Mouse (Mus musculus): ENCODE data around the gene Tox2. TPM values are rescaled to one million over a fixed set of nuclear protein-coding genes. Genes with fewer than 3 reads are reported as not detected.
A peak's percentile ranks its signal among the peaks of the same experiment; 100 is the strongest.

Tox2 gene
- polyA plus RNA-seq, 1 experiment from 2014 or later, result 2.1 TPM

DNA sequence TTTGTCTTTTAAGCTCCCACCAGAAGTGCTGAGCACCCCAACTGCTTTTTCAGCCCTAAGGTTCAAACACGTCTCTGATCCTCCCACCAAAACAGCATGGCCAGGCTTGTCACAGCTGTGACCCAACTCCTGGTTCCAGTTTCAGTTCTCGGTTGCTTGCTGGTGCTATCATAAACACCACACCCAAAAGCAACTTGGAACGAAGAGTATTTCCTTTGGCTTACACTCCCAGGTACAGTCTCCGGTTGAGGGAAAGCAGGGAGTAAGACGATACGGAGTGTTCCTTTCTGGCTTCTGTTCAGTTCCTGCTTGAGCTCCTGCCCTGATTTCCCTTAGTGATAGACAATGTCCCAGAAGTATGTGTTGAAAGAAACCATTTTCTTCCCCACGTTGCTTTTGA is 26.4 kb upstream of the Tox2 start:
- no peak overlapping the region for H3K4me2 ChIP-seq (ENCODE audit: low read depth, severe bottlenecking)
- no peak for ATAC-seq (ENCODE audit: insufficient number of reproducible peaks, low FRiP score, low TSS enrichment, low read depth)
- no peak for DNase-seq (ENCODE audit: low spot score)
- no peak overlapping the region for H3K9ac ChIP-seq (ENCODE audit: low read length)
- H3K4me1 ChIP-seq (ENCODE audit: control insufficient read depth, insufficient read depth, low read length), result no peaks in the 10 kb centered on the region
- WGBS, result 71% methylated on average over 7 of the region's 7 CpGs
- H3K9me3 ChIP-seq (ENCODE audit: control insufficient read depth, low read length), result no peaks in the 10 kb centered on the region
- no peak overlapping the region for H3K4me3 ChIP-seq (ENCODE audit: low read depth, low read length)
- no peaks in the 10 kb centered on the region for H3K36me3 ChIP-seq (ENCODE audit: control insufficient read depth, insufficient read depth, low read length)
- no peaks in the 10 kb centered on the region for H3K27me3 ChIP-seq (ENCODE audit: control insufficient read depth, insufficient read depth, low read length)
- H3K27ac ChIP-seq (replicated peaks; ENCODE audit: low read depth, low read length), result no peak overlapping the region

DNA sequence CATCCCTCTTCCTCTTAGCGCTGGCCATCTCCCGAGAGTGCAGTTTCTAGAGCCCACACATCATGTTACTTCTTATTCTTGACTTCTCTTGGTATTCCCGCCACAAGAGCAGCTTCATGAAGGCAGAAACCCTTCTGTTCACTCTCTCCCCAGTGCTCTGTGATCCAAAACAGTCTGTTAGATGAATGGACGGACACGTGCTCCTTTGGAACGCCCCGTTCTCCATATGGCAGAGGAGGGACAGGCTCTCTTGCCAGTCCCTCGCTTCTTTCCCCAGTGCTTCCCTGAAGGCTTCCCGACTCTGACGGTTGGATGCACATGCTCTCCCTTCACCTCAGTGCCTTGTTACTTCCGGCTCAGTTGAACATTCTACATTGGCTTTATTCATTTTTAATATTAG is 15.4 kb upstream of the Tox2 start:
- DNase-seq (ENCODE audit: low spot score), result no peak
- ATAC-seq (ENCODE audit: insufficient number of reproducible peaks, low FRiP score, low TSS enrichment, low read depth), result no peak
- H3K4me1 ChIP-seq (ENCODE audit: control insufficient read depth, insufficient read depth, low read length), result 0 out of 2 replicates have a peak, but pooled peaks cover 7% of the 10 kb centered on the region

DNA sequence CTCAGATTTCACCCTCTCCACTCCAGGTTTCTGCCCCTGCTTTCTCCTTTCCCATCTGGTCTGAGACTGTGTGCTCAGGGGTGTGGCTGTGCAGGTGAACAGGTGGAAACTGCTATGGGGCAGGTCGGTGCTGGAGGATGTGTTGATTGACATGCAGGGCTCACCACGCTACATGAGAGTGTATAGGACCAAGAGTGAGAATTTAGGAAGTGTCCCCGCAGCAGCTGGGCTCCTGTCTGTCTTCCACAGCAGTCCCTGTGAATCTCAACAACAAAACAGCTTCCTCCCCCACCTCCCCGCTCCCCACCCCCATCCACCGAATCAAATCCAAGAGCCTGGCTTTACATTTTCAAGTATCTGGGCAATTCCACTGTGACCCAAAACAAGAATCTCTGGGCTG is 13.3 kb upstream of the Tox2 start:
- no peaks in the 10 kb centered on the region for H3K36me3 ChIP-seq (ENCODE audit: control insufficient read depth, insufficient read depth, low read length)
- 0 out of 2 replicates have a peak, but pooled peaks cover 10% of the 10 kb centered on the region for H3K4me1 ChIP-seq (ENCODE audit: control insufficient read depth, insufficient read depth, low read length)
- DNase-seq (ENCODE audit: low spot score), result no peak
- WGBS, result 18% methylated on average over 5 of the region's 5 CpGs
- no peak for ATAC-seq (ENCODE audit: insufficient number of reproducible peaks, low FRiP score, low TSS enrichment, low read depth)
- no peaks in the 10 kb centered on the region for H3K9me3 ChIP-seq (ENCODE audit: control insufficient read depth, low read length)
- H3K4me3 ChIP-seq (ENCODE audit: low read depth, low read length), result no peak overlapping the region
- no peak overlapping the region for H3K9ac ChIP-seq (ENCODE audit: low read length)
- H3K27ac ChIP-seq (replicated peaks; ENCODE audit: low read depth, low read length), result no peak overlapping the region
- no peak overlapping the region for H3K4me2 ChIP-seq (ENCODE audit: low read depth, severe bottlenecking)
- H3K27me3 ChIP-seq (ENCODE audit: control insufficient read depth, insufficient read depth, low read length), result no peaks in the 10 kb centered on the region

More for the DNA sequence above, 15.4 kb upstream of the Tox2 start:
- Histone ChIP-seq H3K4me2 (ENCODE audit: low read depth, severe bottlenecking) (no peak overlapping the region), H3K27me3 (ENCODE audit: control insufficient read depth, insufficient read depth, low read length) (no peaks in the 10 kb centered on the region), H3K9me3 (ENCODE audit: control insufficient read depth, low read length) (no peaks in the 10 kb centered on the region), H3K27ac (replicated peaks; ENCODE audit: low read depth, low read length) (no peak overlapping the region), H3K4me3 (ENCODE audit: low read depth, low read length) (no peak overlapping the region), H3K9ac (ENCODE audit: low read length) (no peak overlapping the region), H3K36me3 (ENCODE audit: control insufficient read depth, insufficient read depth, low read length) (no peaks in the 10 kb centered on the region)
- WGBS, result 78% methylated on average over 11 of the region's 11 CpGs

DNA sequence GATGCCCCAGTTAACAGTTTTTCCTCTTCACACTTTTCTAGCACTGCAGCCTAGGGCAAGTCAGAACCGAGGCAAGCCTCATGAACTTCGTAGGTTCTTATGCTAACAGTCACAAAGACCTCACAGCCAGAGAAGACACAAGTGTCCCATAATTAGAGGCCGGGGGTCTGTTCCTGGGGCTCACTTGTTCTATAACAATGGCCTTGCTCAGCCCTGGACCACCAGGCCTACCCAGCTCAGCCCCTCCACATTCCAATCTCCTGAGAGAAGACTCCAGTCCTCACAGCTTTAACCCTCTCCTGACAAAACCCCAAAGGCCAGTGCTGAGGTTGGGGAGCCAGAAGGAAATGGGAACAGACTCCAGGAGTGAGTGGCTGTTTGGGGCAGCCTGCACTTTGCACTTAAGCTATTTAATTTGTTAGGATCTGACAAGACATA is 12.9 kb upstream of the Tox2 start:
- Histone ChIP-seq H3K9me3 (ENCODE audit: control insufficient read depth, low read length) (no peaks in the 10 kb centered on the region), H3K4me3 (ENCODE audit: low read depth, low read length) (no peak overlapping the region), H3K9ac (ENCODE audit: low read length) (no peak overlapping the region; the same call in 1 of the 2 replicates), H3K4me2 (ENCODE audit: low read depth, severe bottlenecking) (no peak overlapping the region), H3K36me3 (ENCODE audit: control insufficient read depth, insufficient read depth, low read length) (no peaks in the 10 kb centered on the region), H3K27me3 (ENCODE audit: control insufficient read depth, insufficient read depth, low read length) (no peaks in the 10 kb centered on the region), H3K27ac (replicated peaks; ENCODE audit: low read depth, low read length) (no peak overlapping the region), H3K4me1 (ENCODE audit: control insufficient read depth, insufficient read depth, low read length) (0 out of 2 replicates have a peak, but pooled peaks cover 10% of the 10 kb centered on the region)
- WGBS, result 7% methylated on average over 3 of the region's 3 CpGs
- DNase-seq (ENCODE audit: low spot score) (no peak), ATAC-seq (ENCODE audit: insufficient number of reproducible peaks, low FRiP score, low TSS enrichment, low read depth) (peak; percentile 64)

DNA sequence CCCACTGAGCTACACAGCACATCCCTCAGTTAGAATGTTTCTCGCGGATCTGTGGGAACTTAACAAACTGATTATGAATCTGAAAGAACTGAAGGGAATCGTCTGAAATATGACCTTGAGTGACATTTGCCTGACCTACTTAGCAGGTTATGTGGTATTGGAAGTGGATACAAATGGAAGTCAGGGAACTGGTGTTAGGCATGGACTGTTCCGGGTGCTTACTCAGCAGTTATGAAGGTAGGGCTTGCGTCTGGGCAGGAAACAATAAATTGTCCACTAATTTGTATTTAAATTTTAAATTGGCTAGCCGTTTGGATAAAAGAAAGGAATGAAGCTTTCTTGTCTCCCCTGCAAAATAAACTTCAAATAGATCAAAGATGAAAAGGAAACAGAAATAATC is 10.4 kb upstream of the Tox2 start:
- DNase-seq (ENCODE audit: low spot score) (no peak), ATAC-seq (ENCODE audit: insufficient number of reproducible peaks, low FRiP score, low TSS enrichment, low read depth) (no peak)
- Histone ChIP-seq H3K4me3 (ENCODE audit: low read depth, low read length) (no peak overlapping the region), H3K4me2 (ENCODE audit: low read depth, severe bottlenecking) (no peak overlapping the region), H3K36me3 (ENCODE audit: control insufficient read depth, insufficient read depth, low read length) (no peaks in the 10 kb centered on the region), H3K27me3 (ENCODE audit: control insufficient read depth, insufficient read depth, low read length) (no peaks in the 10 kb centered on the region), H3K9ac (ENCODE audit: low read length) (no peak overlapping the region), H3K27ac (replicated peaks; ENCODE audit: low read depth, low read length) (no peak overlapping the region), H3K4me1 (ENCODE audit: control insufficient read depth, insufficient read depth, low read length) (0 out of 2 replicates have a peak, but pooled peaks cover 10% of the 10 kb centered on the region), H3K9me3 (ENCODE audit: control insufficient read depth, low read length) (no peaks in the 10 kb centered on the region)
- WGBS, result 72% methylated on average over 6 of the region's 6 CpGs

DNA sequence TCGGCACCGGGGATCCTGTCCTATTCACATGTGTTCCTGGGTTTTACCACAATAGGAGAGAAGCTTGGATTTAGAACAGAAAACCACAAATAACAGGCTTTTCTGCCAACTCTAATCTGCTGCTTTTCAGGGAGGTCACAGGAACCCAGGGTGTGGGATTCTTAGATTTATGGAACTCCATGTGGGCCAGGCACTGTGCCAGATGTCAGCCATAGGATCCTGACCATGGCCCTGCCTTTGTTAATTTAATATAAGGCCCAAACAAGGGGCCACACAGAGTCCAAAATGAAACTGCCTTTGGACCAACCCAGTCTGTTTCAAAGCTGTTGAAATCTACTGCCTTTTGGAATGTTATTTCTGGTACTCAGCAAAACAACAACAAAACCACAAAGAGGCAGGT is 8.9 kb upstream of the Tox2 start:
- ATAC-seq (ENCODE audit: insufficient number of reproducible peaks, low FRiP score, low TSS enrichment, low read depth), result no peak
- 0 out of 2 replicates have a peak, but pooled peaks cover 10% of the 10 kb centered on the region for H3K4me1 ChIP-seq (ENCODE audit: control insufficient read depth, insufficient read depth, low read length)
- no peaks in the 10 kb centered on the region for H3K27me3 ChIP-seq (ENCODE audit: control insufficient read depth, insufficient read depth, low read length)
- no peak overlapping the region for H3K27ac ChIP-seq (replicated peaks; ENCODE audit: low read depth, low read length)
- no peak overlapping the region for H3K4me2 ChIP-seq (ENCODE audit: low read depth, severe bottlenecking)
- no peak overlapping the region for H3K9ac ChIP-seq (ENCODE audit: low read length)
- WGBS, result 79% methylated on average over 2 of the region's 2 CpGs
- H3K4me3 ChIP-seq (ENCODE audit: low read depth, low read length), result no peak overlapping the region
- no peaks in the 10 kb centered on the region for H3K36me3 ChIP-seq (ENCODE audit: control insufficient read depth, insufficient read depth, low read length)
- no peak for DNase-seq (ENCODE audit: low spot score)
- no peaks in the 10 kb centered on the region for H3K9me3 ChIP-seq (ENCODE audit: control insufficient read depth, low read length)

DNA sequence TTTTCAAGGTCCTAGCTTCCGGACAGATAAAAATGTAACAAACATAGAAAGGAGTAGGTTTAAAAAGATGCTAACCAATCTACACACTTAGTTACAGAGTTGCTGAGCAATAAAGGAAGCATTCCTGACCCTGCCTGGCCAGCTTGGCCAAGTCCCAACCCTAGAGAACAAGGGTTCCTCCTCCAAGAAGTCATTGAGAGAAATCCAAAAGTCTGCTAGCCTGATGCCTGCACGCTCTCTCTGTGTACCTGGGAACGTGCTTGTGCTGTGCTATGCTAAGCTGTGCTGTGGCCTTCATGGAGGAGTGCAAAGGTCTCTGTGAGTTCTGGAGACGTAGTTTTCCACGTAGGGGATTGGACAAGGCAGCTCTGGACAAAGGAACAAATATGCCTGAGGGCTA is 8.4 kb upstream of the Tox2 start:
- no peak overlapping the region for H3K4me2 ChIP-seq (ENCODE audit: low read depth, severe bottlenecking)
- 0 out of 2 replicates have a peak, but pooled peaks cover 10% of the 10 kb centered on the region for H3K4me1 ChIP-seq (ENCODE audit: control insufficient read depth, insufficient read depth, low read length)
- no peaks in the 10 kb centered on the region for H3K27me3 ChIP-seq (ENCODE audit: control insufficient read depth, insufficient read depth, low read length)
- 84% methylated on average over 5 of the region's 5 CpGs for WGBS
- H3K9me3 ChIP-seq (ENCODE audit: control insufficient read depth, low read length), result no peaks in the 10 kb centered on the region
- no peak overlapping the region for H3K4me3 ChIP-seq (ENCODE audit: low read depth, low read length)
- H3K36me3 ChIP-seq (ENCODE audit: control insufficient read depth, insufficient read depth, low read length), result no peaks in the 10 kb centered on the region
- H3K9ac ChIP-seq (ENCODE audit: low read length), result no peak overlapping the region
- no peak for ATAC-seq (ENCODE audit: insufficient number of reproducible peaks, low FRiP score, low TSS enrichment, low read depth)
- DNase-seq (ENCODE audit: low spot score), result no peak
- no peak overlapping the region for H3K27ac ChIP-seq (replicated peaks; ENCODE audit: low read depth, low read length)

DNA sequence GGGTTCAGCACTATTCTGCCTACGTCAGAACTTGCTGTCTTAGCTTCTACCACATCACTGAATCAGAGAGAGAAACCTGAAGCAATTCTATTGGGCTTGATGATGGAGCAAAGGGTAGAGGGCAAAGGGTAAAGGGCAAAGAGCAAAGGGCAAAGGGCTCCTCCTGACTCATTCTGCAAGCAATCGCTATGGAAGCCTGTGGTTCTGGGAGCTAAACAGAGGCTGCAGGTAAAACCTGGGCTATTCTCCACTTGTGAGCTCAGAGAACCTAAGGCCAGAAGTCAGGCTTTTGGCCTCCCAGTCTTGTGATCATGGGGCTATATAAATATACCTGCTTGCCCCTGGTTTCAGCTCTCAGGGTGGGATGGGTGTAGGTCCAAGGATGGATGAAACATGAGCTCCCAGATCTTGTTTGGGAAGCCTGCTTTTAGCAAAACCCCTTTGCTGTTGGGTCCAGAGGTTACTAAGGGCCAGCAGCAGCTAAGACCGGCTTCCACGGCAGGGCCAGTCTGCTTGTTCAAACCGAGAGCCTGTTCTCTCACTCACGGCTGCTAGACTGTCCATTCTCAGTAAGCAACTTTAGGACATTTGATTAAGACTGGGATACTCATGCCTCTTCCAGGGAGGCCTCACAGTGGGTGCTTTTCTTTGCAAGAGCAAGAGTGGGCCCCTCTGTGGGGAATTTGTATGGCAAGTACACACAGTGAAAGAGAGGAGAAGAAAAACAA is 7.7 kb upstream of the Tox2 start:
- no peak overlapping the region for H3K27ac ChIP-seq (replicated peaks; ENCODE audit: low read depth, low read length)
- H3K9ac ChIP-seq (ENCODE audit: low read length), result no peak overlapping the region
- 0 out of 2 replicates have a peak, but pooled peaks cover 2% of the 10 kb centered on the region for H3K27me3 ChIP-seq (ENCODE audit: control insufficient read depth, insufficient read depth, low read length)
- H3K36me3 ChIP-seq (ENCODE audit: control insufficient read depth, insufficient read depth, low read length), result no peaks in the 10 kb centered on the region
- no peak overlapping the region for H3K4me3 ChIP-seq (ENCODE audit: low read depth, low read length)
- 60% methylated on average over 6 of the region's 6 CpGs for WGBS
- DNase-seq (ENCODE audit: low spot score), result no peak
- no peaks in the 10 kb centered on the region for H3K9me3 ChIP-seq (ENCODE audit: control insufficient read depth, low read length)
- no peak for ATAC-seq (ENCODE audit: insufficient number of reproducible peaks, low FRiP score, low TSS enrichment, low read depth)
- no peak overlapping the region for H3K4me2 ChIP-seq (ENCODE audit: low read depth, severe bottlenecking)
- 0 out of 2 replicates have a peak, but pooled peaks cover 4% of the 10 kb centered on the region for H3K4me1 ChIP-seq (ENCODE audit: control insufficient read depth, insufficient read depth, low read length)

Data from limb, embryonic 11.5 days (tissue).